Mouse (Mus musculus) testis, adult 2 months (tissue): Measurements from ENCODE around the gene Lrrc4.

Source experiments
- CTCF ChIP-seq: fragments of 200-500 bp; IDR thresholded peaks from 2 replicates; pipeline ENCODE4 v1.5.1; 2012; ENCODE audit warnings: low read depth, mild to moderate bottlenecking, inconsistent platforms, low read length, moderate library complexity; ENCODE audit not compliant: control insufficient read depth, insufficient read depth, insufficient replicate concordance
- POLR2A ChIP-seq: fragments of 200-500 bp; IDR thresholded peaks from 2 replicates; pipeline ENCODE4 v1.6.1; 2012; ENCODE audit warnings: low read depth, mild to moderate bottlenecking, inconsistent platforms, low read length, moderate library complexity; ENCODE audit not compliant: control insufficient read depth

DNA sequence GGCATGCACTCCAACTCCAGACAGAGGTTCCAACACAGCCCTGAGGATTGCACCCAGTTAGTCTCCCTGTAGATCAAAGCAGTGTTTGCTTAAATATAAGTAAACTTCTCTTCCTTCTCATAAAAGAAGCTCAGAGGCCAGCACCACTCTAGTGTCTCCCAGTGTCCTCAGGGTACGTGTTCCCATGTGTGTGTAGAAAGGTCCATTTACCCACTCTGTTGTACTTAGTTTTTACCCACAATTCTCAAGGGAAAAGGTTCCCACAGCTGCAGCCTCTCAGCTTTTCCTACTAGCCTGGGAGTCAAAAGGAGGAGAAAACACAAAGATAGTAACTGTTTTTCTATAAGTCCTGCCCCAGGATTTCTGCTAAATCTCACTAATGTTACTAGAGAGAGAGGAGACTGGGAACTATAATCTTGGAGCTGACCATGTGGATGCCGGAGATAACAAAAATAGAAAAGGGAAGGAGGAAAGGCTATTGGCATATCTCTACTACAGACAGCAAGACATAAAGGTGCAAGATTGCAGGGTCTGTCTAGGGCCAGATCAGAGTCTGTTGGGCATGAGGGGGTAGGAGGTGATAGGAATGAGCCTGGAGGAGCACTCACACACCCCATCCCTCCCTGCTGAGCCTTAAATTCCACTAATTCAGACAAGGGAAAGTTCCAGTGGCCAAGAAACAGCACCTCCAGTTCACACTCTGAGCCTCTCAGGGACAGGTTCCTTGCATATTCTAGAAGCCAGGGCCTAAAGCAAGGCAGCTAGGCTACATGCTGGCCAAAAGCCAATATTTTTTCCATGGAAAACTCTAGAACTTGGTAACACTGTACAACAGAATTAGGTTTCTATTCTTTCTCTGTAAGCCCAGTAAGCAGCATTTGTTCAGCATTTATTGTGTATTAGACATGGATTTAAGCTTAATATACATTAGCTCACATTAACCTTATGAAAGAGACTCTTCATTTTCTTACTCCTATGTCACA, 25.9 kb upstream of the Lrrc4 start:
- TF ChIP-seq POLR2A = no peak
- TF ChIP-seq CTCF = no peak
